Mouse (Mus musculus): ENCODE measurements around the gene Mapkapk5. TPM values are rescaled to one million over a fixed set of nuclear protein-coding genes. Genes with fewer than 3 reads are reported as not detected.
A peak's percentile ranks its signal among the peaks of the same experiment; 100 is the strongest.

Mapkapk5 gene
- polyA plus RNA-seq, 1 experiment: 75.2 TPM

DNA sequence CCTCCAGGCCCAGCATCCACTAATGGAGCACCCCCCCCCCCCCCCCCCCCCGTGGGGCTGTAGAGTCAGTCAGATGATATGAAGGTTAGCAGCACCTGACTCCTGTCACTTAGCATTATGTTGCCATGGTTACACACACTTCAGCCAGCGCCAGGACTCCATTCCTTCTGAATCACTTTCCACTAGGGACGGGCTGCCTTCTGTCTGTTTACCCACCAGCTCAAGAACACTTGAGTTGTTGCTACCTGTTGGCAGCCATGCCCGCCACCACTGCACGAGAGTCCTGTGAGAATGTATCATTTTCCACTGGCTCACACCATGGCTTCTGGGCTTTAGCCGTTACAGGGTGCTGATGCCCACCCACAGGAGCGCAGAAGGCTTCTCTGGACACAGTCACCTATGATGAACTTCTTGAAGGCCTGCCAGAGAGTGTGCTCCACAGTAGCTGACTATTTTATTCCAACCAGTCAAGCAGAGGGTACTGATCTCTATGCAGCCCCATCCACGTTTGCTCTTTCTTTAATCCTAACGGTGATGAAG lies 24.2 kb upstream of the Mapkapk5 start:
- no peaks in the 10 kb centered on the region for H3K4me1 ChIP-seq (ENCODE audit: control insufficient read depth, insufficient read depth, low read length)
- H3K9ac ChIP-seq (ENCODE audit: low read depth, poor library complexity, severe bottlenecking): no peak overlapping the region
- H3K27me3 ChIP-seq (ENCODE audit: control insufficient read depth, insufficient read depth, low read length, poor library complexity, severe bottlenecking): no peaks in the 10 kb centered on the region
- no peak overlapping the region for H3K4me3 ChIP-seq (ENCODE audit: low read depth, low read length)
- no peaks in the 10 kb centered on the region for H3K9me3 ChIP-seq (replicated peaks; ENCODE audit: control insufficient read depth, insufficient read depth, low read length, poor library complexity, severe bottlenecking)
- no peak for TF ChIP-seq EP300 (IDR thresholded peaks at IDR 0.05; ENCODE audit: insufficient read depth, low read depth, low read length)
- no peak for TF ChIP-seq POLR2A (IDR thresholded peaks at IDR 0.05; ENCODE audit: insufficient read depth, low read length)
- no peak for TF ChIP-seq CTCF (IDR thresholded peaks at IDR 0.05; ENCODE audit: low read depth, low read length)
- H3K27ac ChIP-seq (ENCODE audit: insufficient read depth, low read length): no peak overlapping the region
- peaks cover 11% of the 10 kb centered on the region for H3K36me3 ChIP-seq (ENCODE audit: control insufficient read depth, insufficient read depth, low read length, poor library complexity, severe bottlenecking)

- Histone ChIP-seq H3K27me3 (ENCODE audit: control insufficient read depth, insufficient read depth, low read length, poor library complexity, severe bottlenecking) (no peaks in the 10 kb centered on the region), H3K9me3 (replicated peaks; ENCODE audit: control insufficient read depth, insufficient read depth, low read length, poor library complexity, severe bottlenecking) (no peaks in the 10 kb centered on the region), H3K27ac (ENCODE audit: insufficient read depth, low read length) (no peak overlapping the region), H3K9ac (ENCODE audit: low read depth, poor library complexity, severe bottlenecking) (no peak overlapping the region), H3K4me3 (ENCODE audit: low read depth, low read length) (no peak overlapping the region), H3K4me1 (ENCODE audit: control insufficient read depth, insufficient read depth, low read length) (no peaks in the 10 kb centered on the region), H3K36me3 (ENCODE audit: control insufficient read depth, insufficient read depth, low read length, poor library complexity, severe bottlenecking) (peaks cover 8% of the 10 kb centered on the region)
- TF ChIP-seq POLR2A (IDR thresholded peaks at IDR 0.05; ENCODE audit: insufficient read depth, low read length): no peak
- TF ChIP-seq CTCF (IDR thresholded peaks at IDR 0.05; ENCODE audit: low read depth, low read length): no peak
- TF ChIP-seq EP300 (IDR thresholded peaks at IDR 0.05; ENCODE audit: insufficient read depth, low read depth, low read length): no peak
Measured at GRCm38 (mm10) chr5:121566035-121566681, 20.5 kb upstream of the Mapkapk5 start.

DNA sequence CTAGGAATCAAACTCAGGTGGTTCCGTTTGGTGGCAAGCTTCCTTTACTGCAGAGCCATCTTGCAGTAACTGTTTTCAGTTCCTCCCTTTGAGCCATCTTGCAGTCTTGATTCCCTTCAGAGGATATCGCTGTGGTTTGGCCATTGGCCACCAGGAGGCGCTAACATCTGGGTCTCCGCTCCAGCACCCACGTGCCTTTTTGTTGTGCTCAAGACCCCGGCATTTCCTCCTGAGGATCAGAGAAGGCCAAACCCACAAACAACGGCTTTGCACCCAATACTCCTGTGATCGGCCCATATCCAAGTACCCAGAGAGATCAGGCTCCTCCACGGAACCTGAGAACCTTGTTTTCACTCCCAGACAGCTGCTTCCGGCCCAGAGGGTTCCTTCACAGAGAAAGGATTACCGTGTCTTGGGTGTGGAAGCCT lies 18.8 kb upstream of the Mapkapk5 start:
- H3K4me3 ChIP-seq (ENCODE audit: low read depth, low read length): no peak overlapping the region
- TF ChIP-seq POLR2A (IDR thresholded peaks at IDR 0.05; ENCODE audit: insufficient read depth, low read length) (no peak), EP300 (IDR thresholded peaks at IDR 0.05; ENCODE audit: insufficient read depth, low read depth, low read length) (no peak), CTCF (IDR thresholded peaks at IDR 0.05; ENCODE audit: low read depth, low read length) (peak; percentile 87)
- no peaks in the 10 kb centered on the region for H3K27me3 ChIP-seq (ENCODE audit: control insufficient read depth, insufficient read depth, low read length, poor library complexity, severe bottlenecking)
- H3K36me3 ChIP-seq (ENCODE audit: control insufficient read depth, insufficient read depth, low read length, poor library complexity, severe bottlenecking): no peaks in the 10 kb centered on the region
- H3K9ac ChIP-seq (ENCODE audit: low read depth, poor library complexity, severe bottlenecking): no peak overlapping the region
- H3K9me3 ChIP-seq (replicated peaks; ENCODE audit: control insufficient read depth, insufficient read depth, low read length, poor library complexity, severe bottlenecking): no peaks in the 10 kb centered on the region
- H3K4me1 ChIP-seq (ENCODE audit: control insufficient read depth, insufficient read depth, low read length): no peaks in the 10 kb centered on the region
- H3K27ac ChIP-seq (ENCODE audit: insufficient read depth, low read length): no peak overlapping the region

- H3K27ac ChIP-seq (ENCODE audit: insufficient read depth, low read length): no peak overlapping the region
- no peak overlapping the region for H3K9ac ChIP-seq (ENCODE audit: low read depth, poor library complexity, severe bottlenecking)
- no peaks in the 10 kb centered on the region for H3K9me3 ChIP-seq (replicated peaks; ENCODE audit: control insufficient read depth, insufficient read depth, low read length, poor library complexity, severe bottlenecking)
- no peak for TF ChIP-seq CTCF (IDR thresholded peaks at IDR 0.05; ENCODE audit: low read depth, low read length)
- TF ChIP-seq EP300 (IDR thresholded peaks at IDR 0.05; ENCODE audit: insufficient read depth, low read depth, low read length): no peak
- TF ChIP-seq POLR2A (IDR thresholded peaks at IDR 0.05; ENCODE audit: insufficient read depth, low read length): no peak
- H3K4me3 ChIP-seq (ENCODE audit: low read depth, low read length): no peak overlapping the region
- no peaks in the 10 kb centered on the region for H3K36me3 ChIP-seq (ENCODE audit: control insufficient read depth, insufficient read depth, low read length, poor library complexity, severe bottlenecking)
- no peaks in the 10 kb centered on the region for H3K4me1 ChIP-seq (ENCODE audit: control insufficient read depth, insufficient read depth, low read length)
- no peaks in the 10 kb centered on the region for H3K27me3 ChIP-seq (ENCODE audit: control insufficient read depth, insufficient read depth, low read length, poor library complexity, severe bottlenecking)
Measured at GRCm38 (mm10) chr5:121562436-121562835, 16.7 kb upstream of the Mapkapk5 start.

- Histone ChIP-seq H3K9me3 (replicated peaks; ENCODE audit: control insufficient read depth, insufficient read depth, low read length, poor library complexity, severe bottlenecking) (no peaks in the 10 kb centered on the region), H3K4me3 (ENCODE audit: low read depth, low read length) (no peak overlapping the region), H3K27me3 (ENCODE audit: control insufficient read depth, insufficient read depth, low read length, poor library complexity, severe bottlenecking) (no peaks in the 10 kb centered on the region), H3K4me1 (ENCODE audit: control insufficient read depth, insufficient read depth, low read length) (no peaks in the 10 kb centered on the region), H3K9ac (ENCODE audit: low read depth, poor library complexity, severe bottlenecking) (no peak overlapping the region), H3K36me3 (ENCODE audit: control insufficient read depth, insufficient read depth, low read length, poor library complexity, severe bottlenecking) (no peaks in the 10 kb centered on the region), H3K27ac (ENCODE audit: insufficient read depth, low read length) (no peak overlapping the region)
- no peak for TF ChIP-seq CTCF (IDR thresholded peaks at IDR 0.05; ENCODE audit: low read depth, low read length)
- TF ChIP-seq POLR2A (IDR thresholded peaks at IDR 0.05; ENCODE audit: insufficient read depth, low read length): no peak
- no peak for TF ChIP-seq EP300 (IDR thresholded peaks at IDR 0.05; ENCODE audit: insufficient read depth, low read depth, low read length)
Measured at GRCm38 (mm10) chr5:121549196-121549595, 3.5 kb upstream of the Mapkapk5 start.

DNA sequence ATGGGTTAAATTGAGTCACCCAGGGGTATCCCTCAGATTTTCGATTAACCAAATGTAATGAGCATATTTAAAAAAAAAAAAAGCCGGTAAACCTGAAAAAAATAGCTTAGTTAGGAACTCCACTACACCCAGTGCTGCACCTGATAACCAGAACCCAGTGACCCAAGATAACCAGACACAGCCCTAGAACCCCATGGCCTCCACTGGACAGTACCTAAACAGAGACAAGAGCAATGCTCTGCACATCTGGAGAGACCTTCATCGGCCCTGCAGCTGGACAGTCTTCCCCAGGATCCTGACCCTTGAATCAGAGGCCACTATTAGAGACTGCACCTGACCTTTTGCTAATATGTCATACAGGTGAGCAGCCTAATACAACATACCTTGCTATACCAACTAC lies 1.4 kb upstream of the Mapkapk5 start:
- Histone ChIP-seq H3K9ac (ENCODE audit: low read depth, poor library complexity, severe bottlenecking) (0 out of 2 replicates have a peak overlapping the region, but pooled peaks have one; percentile 94), H3K9me3 (replicated peaks; ENCODE audit: control insufficient read depth, insufficient read depth, low read length, poor library complexity, severe bottlenecking) (no peaks in the 10 kb centered on the region), H3K27ac (ENCODE audit: insufficient read depth, low read length) (no peak overlapping the region), H3K4me3 (ENCODE audit: low read depth, low read length) (no peak overlapping the region), H3K4me1 (ENCODE audit: control insufficient read depth, insufficient read depth, low read length) (no peaks in the 10 kb centered on the region), H3K27me3 (ENCODE audit: control insufficient read depth, insufficient read depth, low read length, poor library complexity, severe bottlenecking) (no peaks in the 10 kb centered on the region), H3K36me3 (ENCODE audit: control insufficient read depth, insufficient read depth, low read length, poor library complexity, severe bottlenecking) (no peaks in the 10 kb centered on the region)
- TF ChIP-seq EP300 (IDR thresholded peaks at IDR 0.05; ENCODE audit: insufficient read depth, low read depth, low read length) (no peak), POLR2A (IDR thresholded peaks at IDR 0.05; ENCODE audit: insufficient read depth, low read length) (no peak), CTCF (IDR thresholded peaks at IDR 0.05; ENCODE audit: low read depth, low read length) (no peak)

All from ES-Bruce4 (cell line).